Mouse (Mus musculus) T-helper 2 cell (primary cell): ENCODE measurements at regions not wholly inside any gene's neighbourhood (a gene's known extent, or its start where the extent isn't known, plus 50 kb on each side); places are given as distances from the start of the nearest gene placed in this dataset.
"Not testable (repeated sequence)": the region's sequence is repeated elsewhere in the genome, so short reads cannot be mapped to it uniquely, and the experiment has no call there.

Source experiments
- in situ Hi-C: fragments of 300-600 bp; cut with MboI, MseI; formaldehyde crosslinking; loops from one replicate; pipeline ENCODE4 v1.15.1; 2025; ENCODE audit warnings: high pct_unique_total_duplicates

DNA sequence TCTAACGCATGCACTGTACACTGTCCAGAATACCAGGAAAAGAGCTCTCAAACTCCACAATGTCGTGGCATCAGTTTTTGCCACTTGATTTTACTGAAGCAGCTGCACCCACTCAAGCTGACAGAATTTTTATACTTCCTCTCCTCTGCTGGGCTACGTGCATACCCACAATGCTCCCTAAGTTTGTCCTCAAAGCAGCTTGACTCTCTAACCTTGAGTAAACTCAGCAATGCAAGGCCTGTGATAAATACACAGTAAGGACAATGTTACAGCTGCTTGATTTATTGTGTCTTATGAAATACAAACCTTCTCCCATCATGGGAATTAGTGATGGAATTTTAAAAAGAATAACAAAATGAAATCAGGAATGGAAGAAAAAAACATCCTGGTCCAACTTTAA, 129.7 kb downstream of the Trmt11 start:
- in situ Hi-C loops: no loop called here

GRCm38 (mm10) chr10:30450616-30451015, 149.9 kb downstream of the Trmt11 start:
- in situ Hi-C loops: no loop called here

DNA sequence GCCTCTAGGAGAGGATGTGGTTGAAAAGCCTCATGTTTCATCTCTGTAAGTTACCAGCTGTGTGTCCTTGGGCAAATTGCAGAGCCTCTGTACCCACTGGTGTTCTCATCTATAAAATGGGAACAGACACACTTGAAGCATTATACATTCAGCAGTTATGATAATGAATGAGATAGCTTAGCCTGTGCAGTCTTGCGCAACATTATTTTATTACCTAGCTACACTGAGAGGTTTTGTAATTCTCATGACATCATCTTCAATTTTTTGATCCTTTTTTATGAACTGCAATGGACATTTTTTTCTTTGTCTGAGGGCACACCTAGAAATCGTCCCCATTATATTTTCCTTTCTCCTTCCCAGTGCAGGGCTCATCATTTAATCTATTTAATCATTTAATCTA, 153.5 kb downstream of the Trmt11 start:
- in situ Hi-C loops: loop anchor here (25.0 kb wide), 1 partner anchor 910 kb away; the partner anchor contains the start of gene Rspo3

GRCm38 (mm10) chr10:30446572-30446971, 154.0 kb downstream of the Trmt11 start:
- in situ Hi-C loops: loop anchor here (25.0 kb wide), 1 partner anchor 909 kb away; the partner anchor contains the start of gene Rspo3

- in situ Hi-C loops: loop anchor here (25.0 kb wide), 1 partner anchor 903 kb away; the partner anchor contains the start of gene Rspo3
Observed at GRCm38 (mm10) chr10:30439802-30440201, 160.7 kb downstream of the Trmt11 start.

GRCm38 (mm10) chr10:30426420-30426923, 174.1 kb downstream of the Trmt11 start:
- in situ Hi-C loops: loop anchor here (25.0 kb wide), 1 partner anchor 889 kb away; the partner anchor contains the start of gene Rspo3

GRCm38 (mm10) chr10:30419391-30420043, 181.0 kb downstream of the Trmt11 start:
- in situ Hi-C loops: no loop called here

DNA sequence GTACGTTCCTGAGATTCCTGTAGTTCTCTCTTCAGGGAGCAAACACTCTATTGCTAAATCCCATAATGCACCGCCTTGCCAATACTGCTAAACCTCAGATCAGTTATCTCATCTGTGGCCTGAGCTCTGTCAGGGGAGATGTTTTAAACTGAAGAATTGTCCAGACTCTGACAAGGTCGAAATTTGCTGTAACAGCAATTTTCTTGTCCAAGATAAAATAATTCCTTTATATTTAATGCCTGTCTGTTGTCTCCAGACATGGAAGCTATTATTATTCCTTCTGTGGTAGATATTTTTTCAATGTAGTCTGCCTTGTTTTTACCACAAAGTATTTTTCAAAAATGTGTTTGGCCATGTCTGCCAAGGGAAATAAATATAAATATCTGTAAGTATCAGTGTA, 184.2 kb downstream of the Trmt11 start:
- in situ Hi-C loops: no loop called here

DNA sequence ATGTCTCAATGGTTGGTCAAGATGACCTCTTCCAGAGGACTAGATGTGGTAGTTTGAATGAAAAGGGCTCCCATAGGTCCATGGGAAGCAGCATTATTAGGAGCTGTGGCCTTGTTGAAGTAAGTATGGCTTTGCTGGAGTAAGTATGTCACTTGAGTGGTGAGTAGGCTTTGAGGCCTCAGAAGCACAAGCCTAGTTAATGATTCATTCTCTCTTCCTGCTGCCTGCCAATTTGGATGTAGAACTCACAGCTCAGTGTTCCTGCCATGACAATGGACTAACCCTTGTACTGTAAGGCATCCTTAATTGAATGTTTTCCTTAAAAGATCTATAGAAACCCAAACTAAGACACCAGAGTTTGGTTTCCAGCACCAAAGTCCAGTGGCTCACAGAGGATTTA, 188.8 kb downstream of the Trmt11 start:
- in situ Hi-C loops: no loop called here

GRCm38 (mm10) chr10:30405669-30406393, 194.7 kb downstream of the Trmt11 start:
- in situ Hi-C loops: no loop called here

GRCm38 (mm10) chr10:30370542-30370941, 170.2 kb upstream of the Cenpw start:
- in situ Hi-C loops: no loop called here

DNA sequence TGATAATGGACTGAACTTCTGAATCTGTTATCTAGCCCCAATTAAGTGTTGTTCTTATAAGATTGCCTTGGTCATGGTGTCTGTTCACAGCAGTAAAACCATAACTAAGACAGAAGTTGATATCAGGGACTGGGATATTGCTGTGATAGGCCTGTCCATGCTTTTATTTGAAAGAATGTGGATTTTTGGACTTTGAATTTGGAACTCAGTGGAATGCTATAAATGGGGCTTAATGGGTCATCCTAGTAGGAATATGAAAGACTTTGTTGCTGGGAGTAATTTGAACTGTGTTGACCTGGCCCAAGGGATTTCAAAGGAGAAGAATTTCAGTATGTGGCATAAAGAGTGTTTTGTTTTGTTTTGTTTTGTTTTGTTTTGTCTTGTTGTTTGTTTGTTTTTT, 160.5 kb upstream of the Cenpw start:
- in situ Hi-C loops: not testable (repeated sequence)

DNA sequence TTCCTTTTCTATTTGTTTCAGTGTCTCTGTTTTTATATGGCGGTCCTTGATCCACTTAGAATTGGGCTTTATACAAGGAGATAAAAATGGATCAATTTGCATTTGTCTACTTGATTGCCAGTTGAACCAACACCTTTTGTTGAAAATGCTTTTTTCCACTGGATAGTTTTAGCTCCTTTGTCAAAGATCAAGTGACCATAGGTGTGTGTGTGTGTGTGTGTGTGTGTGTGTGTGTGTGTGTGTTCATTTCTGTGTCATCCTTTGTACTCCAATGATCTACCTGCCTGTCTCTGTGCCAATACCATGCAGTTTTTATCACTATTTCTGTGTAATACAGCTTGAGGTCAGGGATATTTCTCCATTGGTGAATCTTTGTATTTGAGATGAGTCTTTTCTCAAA, 158.7 kb upstream of the Cenpw start:
- in situ Hi-C loops: no loop called here

GRCm38 (mm10) chr10:30342965-30343478, 142.7 kb upstream of the Cenpw start:
- in situ Hi-C loops: loop anchor here (10.0 kb wide), 1 partner anchor 178 kb away; no protein-coding TSS in a partner anchor

GRCm38 (mm10) chr10:30328334-30329014, 128.1 kb upstream of the Cenpw start:
- in situ Hi-C loops: no loop called here

GRCm38 (mm10) chr10:30327849-30328248, 127.5 kb upstream of the Cenpw start:
- in situ Hi-C loops: no loop called here

- in situ Hi-C loops: no loop called here
Observed at GRCm38 (mm10) chr10:30326861-30327260, 126.5 kb upstream of the Cenpw start.

- in situ Hi-C loops: not testable (repeated sequence)
Observed at GRCm38 (mm10) chr10:30295871-30296270, 95.5 kb upstream of the Cenpw start.

- in situ Hi-C loops: no loop called here
Observed at GRCm38 (mm10) chr10:30281666-30282065, 81.3 kb upstream of the Cenpw start.

DNA sequence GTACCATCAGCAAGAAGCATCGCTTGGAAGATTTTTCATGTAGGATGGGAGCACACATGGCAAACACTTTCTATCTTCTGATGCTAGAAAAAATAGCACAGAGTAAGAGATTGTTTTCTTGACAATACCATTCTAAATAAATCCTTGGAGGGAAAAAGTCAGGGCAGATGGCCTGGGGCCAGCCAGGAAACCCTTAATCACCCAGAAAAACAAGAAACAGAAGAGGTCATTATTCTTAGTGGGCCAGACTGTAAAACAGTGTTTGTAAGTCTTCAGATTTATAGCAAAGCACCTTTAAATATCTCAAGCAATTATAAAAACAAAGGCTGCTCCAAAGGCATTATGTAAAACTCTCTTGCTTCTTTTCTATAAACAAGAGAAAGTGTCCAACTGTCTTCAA, 80.1 kb upstream of the Cenpw start:
- in situ Hi-C loops: no loop called here

- in situ Hi-C loops: no loop called here
Observed at GRCm38 (mm10) chr10:30279978-30280377, 79.6 kb upstream of the Cenpw start.

DNA sequence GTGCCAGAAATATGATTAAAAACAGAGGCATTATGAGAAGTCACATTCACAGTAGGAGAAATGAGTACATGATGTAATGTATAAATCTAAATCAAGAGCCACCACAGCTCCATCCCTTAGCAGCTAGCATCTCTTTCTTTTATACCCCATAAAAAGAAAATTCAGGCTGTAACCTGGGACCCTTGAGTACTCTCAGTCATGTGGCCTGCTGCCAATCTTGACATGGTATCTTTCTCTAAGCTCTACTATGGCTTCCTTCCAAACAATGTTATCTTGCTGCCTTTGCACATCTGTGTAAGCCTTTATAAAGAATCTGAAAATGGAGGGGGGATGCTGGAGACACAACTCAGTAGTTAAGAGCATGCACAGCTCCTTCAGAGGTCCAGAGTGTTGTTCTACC, 78.6 kb upstream of the Cenpw start:
- in situ Hi-C loops: no loop called here
